Mouse (Mus musculus) small intestine, adult 2 months (tissue): ENCODE results near the gene Prdm8.

Experiments
- CTCF ChIP-seq: fragments of 200-500 bp; IDR thresholded peaks from 2 replicates; pipeline ENCODE4 v1.5.1; 2012; ENCODE audit warnings: low read depth, mild to moderate bottlenecking, control low read depth, inconsistent platforms, low read length, moderate library complexity, mixed read lengths; ENCODE audit not compliant: insufficient replicate concordance, insufficient read length; ENCODE audit errors: extremely low read depth
- POLR2A ChIP-seq: fragments of 200-500 bp; IDR thresholded peaks from 2 replicates; pipeline ENCODE4 v1.6.1; 2012; ENCODE audit warnings: low read depth, mild to moderate bottlenecking, control low read depth, inconsistent platforms, low read length, moderate library complexity

- TF ChIP-seq CTCF (no peak), POLR2A (no peak)
These were observed 32.2 kb downstream of the Prdm8 start for GRCm38 (mm10) chr5:98199219-98199552.
